Mouse (Mus musculus): ENCODE measurements around the gene Wnt10a. TPM values are rescaled to one million over a fixed set of nuclear protein-coding genes. Genes with fewer than 3 reads are reported as not detected.

Wnt10a gene
- polyA plus RNA-seq, 1 experiment from 2014 or later: not detected

DNA sequence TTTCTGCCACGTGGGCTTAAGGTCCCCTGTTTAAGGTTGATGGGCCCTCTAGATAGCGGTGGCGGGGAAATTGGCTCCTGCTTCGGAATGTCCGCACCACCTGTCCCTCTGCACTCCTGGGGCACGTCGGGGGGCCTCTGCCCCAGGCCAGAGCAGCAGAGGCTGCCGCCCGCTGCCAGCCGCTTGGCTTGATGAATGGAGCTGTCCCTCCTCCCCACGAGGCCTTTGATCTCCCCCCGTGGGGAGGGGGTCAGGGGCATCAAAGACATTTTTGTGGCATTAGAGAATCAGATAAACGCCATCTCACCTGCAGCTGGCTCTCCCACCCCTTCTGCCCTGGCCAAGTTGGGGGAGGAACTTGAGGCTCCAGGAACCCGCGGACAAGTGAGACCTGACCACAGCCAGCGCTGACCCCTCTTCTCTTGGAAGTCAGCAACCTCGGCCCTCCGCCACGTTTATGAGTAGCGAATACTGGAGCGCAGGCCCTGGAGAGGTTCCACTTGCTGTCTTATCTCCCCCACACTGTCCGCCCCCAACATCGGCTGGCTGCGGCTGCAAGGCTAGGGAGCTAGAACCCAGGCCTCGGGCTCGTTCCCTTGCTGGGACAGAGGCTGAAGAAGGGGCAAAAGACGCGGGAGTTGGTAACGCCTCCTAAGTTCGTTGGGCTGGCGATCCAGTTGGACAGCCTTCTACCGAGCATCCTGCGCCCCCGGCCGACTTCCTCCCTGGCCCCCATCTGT is 20.4 kb upstream of the Wnt10a start:
- Histone ChIP-seq H3K27me3 (replicated peaks) (peaks cover 96% of the 10 kb centered on the region), H3K4me2 (peak overlapping the region; percentile 90), H3K9me3 (no peaks in the 10 kb centered on the region), H3K36me3 (no peaks in the 10 kb centered on the region), H3K4me3 (peak overlapping the region; percentile 58), H3K27ac (replicated peaks) (no peak overlapping the region), H3K9ac (peak overlapping the region; percentile 77), H3K4me1 (peaks cover 44% of the 10 kb centered on the region)
- no peak for ATAC-seq (ENCODE audit: extremely low read depth, insufficient number of reproducible peaks, low FRiP score, low TSS enrichment)
- WGBS: 1% methylated on average over 35 of the region's 35 CpGs

DNA sequence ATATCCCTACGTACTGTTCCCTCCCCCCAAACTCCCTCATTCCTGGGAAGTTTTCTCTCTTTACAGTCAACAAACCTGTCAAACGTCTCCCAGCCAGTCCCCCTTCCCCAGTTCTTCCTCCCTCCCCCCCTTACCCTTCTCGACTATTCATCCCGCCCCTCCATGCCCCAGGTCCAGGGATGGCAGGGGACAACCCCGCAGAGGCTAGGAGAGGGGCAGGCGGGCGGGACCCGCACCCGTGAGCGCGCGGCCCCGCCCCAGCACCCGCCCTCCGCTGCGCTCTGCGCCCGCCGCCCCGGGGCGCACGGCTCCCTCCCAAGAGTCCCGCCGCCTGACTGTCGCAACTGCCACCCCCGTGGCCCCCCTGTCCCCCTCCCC is 19.9 kb upstream of the Wnt10a start:
- peak overlapping the region; percentile 58 for H3K4me3 ChIP-seq
- H3K27me3 ChIP-seq (replicated peaks): peaks cover 97% of the 10 kb centered on the region
- H3K36me3 ChIP-seq: no peaks in the 10 kb centered on the region
- 3% methylated on average over 5 of the region's 26 CpGs for WGBS
- ATAC-seq (ENCODE audit: extremely low read depth, insufficient number of reproducible peaks, low FRiP score, low TSS enrichment): no peak
- H3K27ac ChIP-seq (replicated peaks): no peak overlapping the region
- peak overlapping the region; percentile 90 for H3K4me2 ChIP-seq
- H3K4me1 ChIP-seq: peaks cover 47% of the 10 kb centered on the region
- peak overlapping the region; percentile 77 for H3K9ac ChIP-seq
- H3K9me3 ChIP-seq: no peaks in the 10 kb centered on the region

DNA sequence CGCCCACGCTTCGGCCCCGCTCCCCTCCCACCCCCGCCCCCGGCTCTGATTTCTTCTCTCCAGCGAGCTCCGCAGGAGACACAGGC is 19.6 kb upstream of the Wnt10a start, which contains the start of gene Wnt6:
Gene Wnt6, plus strand, starts transcription at position 48 of the 86 bp plus-strand sequence.
- peak within 1 kb of the TSS; percentile 58 for H3K4me3 ChIP-seq
- peaks cover 97% of the 10 kb centered on the region for H3K27me3 ChIP-seq (replicated peaks)
- no peak for ATAC-seq (ENCODE audit: extremely low read depth, insufficient number of reproducible peaks, low FRiP score, low TSS enrichment)
- H3K9ac ChIP-seq: peak within 1 kb of the TSS; percentile 77
- WGBS: 0% methylated on average over 3 of the region's 8 CpGs
- no peaks in the 10 kb centered on the region for H3K9me3 ChIP-seq
- H3K4me2 ChIP-seq: peak within 1 kb of the TSS; percentile 90
- no peaks in the 10 kb centered on the region for H3K36me3 ChIP-seq
- no peak within 1 kb of the TSS for H3K27ac ChIP-seq (replicated peaks)
- peaks cover 47% of the 10 kb centered on the region for H3K4me1 ChIP-seq

DNA sequence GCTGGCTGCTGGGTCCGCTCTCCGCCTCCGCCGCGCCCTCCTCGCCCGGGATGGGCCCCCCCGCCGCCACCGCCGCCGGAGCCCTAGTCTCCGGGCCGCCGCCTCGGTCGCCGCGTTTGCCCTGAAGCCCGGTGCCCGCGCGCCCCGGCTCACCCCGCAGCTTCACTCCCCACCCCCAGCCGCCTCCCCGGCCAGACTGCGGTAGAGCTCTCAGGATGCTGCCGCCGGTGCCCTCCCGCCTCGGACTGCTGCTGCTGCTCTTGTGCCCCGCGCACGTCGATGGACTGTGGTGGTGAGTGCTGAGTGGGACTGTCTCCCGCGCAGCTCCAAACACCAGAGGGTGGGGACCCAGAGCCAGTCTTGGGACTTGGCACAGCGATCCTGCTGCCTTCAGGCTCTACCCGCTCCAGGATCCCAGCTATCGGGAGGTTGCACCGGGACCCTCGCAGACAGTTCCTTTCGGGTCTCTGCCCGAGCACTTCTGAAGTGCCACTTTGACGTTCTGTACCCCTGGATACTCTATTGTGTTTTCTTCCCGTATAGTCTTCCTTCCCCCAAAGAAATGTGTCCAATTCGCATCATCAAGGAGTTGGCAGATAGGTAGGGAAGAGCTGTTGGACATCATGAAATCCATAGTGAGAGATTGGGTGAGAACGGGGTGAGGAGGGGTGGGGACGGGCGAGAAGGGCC is 19.2 kb upstream of the Wnt10a start:
- ATAC-seq (ENCODE audit: extremely low read depth, insufficient number of reproducible peaks, low FRiP score, low TSS enrichment): no peak
- WGBS: under 1% methylated on average over 50 of the region's 51 CpGs
- peak overlapping the region; percentile 58 for H3K4me3 ChIP-seq

DNA sequence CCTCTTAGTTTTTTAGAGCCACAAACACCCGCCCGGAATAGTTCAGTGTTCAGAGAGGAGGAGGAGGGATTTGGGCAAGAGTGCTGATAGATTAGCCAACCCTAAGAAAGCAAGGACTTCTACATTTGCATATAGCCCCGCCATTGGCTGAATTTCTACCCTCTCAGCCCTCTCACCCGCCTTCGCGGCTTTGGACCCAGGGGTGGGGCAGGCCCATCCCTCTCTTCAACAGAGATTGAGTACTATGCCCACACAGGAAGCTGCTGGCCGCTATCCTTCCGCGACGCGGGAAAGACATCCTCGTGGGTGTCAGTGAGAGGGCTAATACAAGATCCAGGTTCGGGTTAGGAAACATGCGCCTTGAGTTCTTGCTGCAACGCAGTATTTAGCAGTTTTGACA is 18.2 kb upstream of the Wnt10a start:
- peak; percentile 53; the same call in 1 of the 2 replicates for ATAC-seq (ENCODE audit: extremely low read depth, insufficient number of reproducible peaks, low FRiP score, low TSS enrichment)
- H3K27ac ChIP-seq (replicated peaks): no peak overlapping the region
- peaks cover 47% of the 10 kb centered on the region for H3K4me1 ChIP-seq
- no peaks in the 10 kb centered on the region for H3K36me3 ChIP-seq
- H3K9me3 ChIP-seq: no peaks in the 10 kb centered on the region
- peaks cover 97% of the 10 kb centered on the region for H3K27me3 ChIP-seq (replicated peaks)
- no peak overlapping the region for H3K9ac ChIP-seq
- H3K4me2 ChIP-seq: peak overlapping the region; percentile 90
- peak overlapping the region; percentile 58 for H3K4me3 ChIP-seq
- WGBS: under 1% methylated on average over 15 of the region's 15 CpGs

More for the DNA sequence above, 19.2 kb upstream of the Wnt10a start:
- Histone ChIP-seq H3K9me3 (no peaks in the 10 kb centered on the region), H3K36me3 (no peaks in the 10 kb centered on the region), H3K4me1 (peaks cover 47% of the 10 kb centered on the region), H3K27me3 (replicated peaks) (peaks cover 97% of the 10 kb centered on the region), H3K27ac (replicated peaks) (no peak overlapping the region), H3K9ac (peak overlapping the region; percentile 77), H3K4me2 (peak overlapping the region; percentile 90)

DNA sequence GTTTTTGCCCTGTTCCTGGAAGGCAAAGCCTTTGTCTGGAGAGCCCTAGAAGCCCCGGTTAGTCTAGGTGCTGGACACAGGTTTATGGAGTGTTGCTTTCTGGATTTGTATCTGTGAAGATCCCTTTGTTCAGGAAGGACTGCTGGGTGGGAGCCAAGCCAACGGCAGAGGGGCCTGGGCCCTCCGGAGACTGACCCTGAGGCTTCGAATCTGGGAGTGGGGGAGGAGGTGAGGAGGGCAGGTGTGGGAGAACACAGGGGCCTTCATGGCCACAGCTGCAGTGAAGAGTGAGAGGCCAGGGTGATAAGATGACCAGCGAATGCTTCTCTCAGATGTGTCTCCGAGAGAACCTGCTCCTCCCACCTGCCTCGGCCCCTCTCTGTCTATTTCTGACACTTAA is 17.3 kb upstream of the Wnt10a start:
- no peak overlapping the region for H3K4me3 ChIP-seq
- H3K4me1 ChIP-seq: peaks cover 47% of the 10 kb centered on the region
- H3K27me3 ChIP-seq (replicated peaks): peaks cover 97% of the 10 kb centered on the region
- H3K27ac ChIP-seq (replicated peaks): no peak overlapping the region
- H3K4me2 ChIP-seq: no peak overlapping the region
- no peak overlapping the region for H3K9ac ChIP-seq
- no peaks in the 10 kb centered on the region for H3K9me3 ChIP-seq
- 16% methylated on average over 7 of the region's 7 CpGs for WGBS
- no peak for ATAC-seq (ENCODE audit: extremely low read depth, insufficient number of reproducible peaks, low FRiP score, low TSS enrichment)
- H3K36me3 ChIP-seq: no peaks in the 10 kb centered on the region

DNA sequence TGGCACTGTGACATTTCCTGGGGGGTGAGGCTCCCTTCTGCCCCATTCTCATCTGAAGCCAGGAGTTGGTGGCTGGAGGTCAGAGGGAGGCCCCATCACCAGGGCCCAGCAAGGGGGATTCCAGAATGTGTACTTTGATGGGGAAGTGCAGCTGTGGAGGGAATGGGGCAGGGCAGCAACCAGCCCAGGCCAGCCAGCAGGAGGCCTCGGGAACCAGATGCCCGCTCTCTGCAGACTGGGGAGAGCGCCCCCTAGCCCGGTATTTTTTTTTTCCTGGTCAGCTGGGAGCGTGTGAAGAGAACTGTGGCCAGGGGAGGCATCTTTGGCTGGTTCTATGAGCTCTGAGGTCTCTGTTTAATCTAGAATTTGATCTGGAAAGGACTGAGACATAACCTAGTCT is 15.5 kb upstream of the Wnt10a start:
- peaks cover 37% of the 10 kb centered on the region for H3K4me1 ChIP-seq
- no peak overlapping the region for H3K9ac ChIP-seq
- H3K4me2 ChIP-seq: no peak overlapping the region
- H3K9me3 ChIP-seq: no peaks in the 10 kb centered on the region
- H3K36me3 ChIP-seq: no peaks in the 10 kb centered on the region
- no peak overlapping the region for H3K27ac ChIP-seq (replicated peaks)
- WGBS: 14% methylated on average over 5 of the region's 5 CpGs
- no peak for ATAC-seq (ENCODE audit: extremely low read depth, insufficient number of reproducible peaks, low FRiP score, low TSS enrichment)
- no peak overlapping the region for H3K4me3 ChIP-seq
- H3K27me3 ChIP-seq (replicated peaks): peaks cover 93% of the 10 kb centered on the region

DNA sequence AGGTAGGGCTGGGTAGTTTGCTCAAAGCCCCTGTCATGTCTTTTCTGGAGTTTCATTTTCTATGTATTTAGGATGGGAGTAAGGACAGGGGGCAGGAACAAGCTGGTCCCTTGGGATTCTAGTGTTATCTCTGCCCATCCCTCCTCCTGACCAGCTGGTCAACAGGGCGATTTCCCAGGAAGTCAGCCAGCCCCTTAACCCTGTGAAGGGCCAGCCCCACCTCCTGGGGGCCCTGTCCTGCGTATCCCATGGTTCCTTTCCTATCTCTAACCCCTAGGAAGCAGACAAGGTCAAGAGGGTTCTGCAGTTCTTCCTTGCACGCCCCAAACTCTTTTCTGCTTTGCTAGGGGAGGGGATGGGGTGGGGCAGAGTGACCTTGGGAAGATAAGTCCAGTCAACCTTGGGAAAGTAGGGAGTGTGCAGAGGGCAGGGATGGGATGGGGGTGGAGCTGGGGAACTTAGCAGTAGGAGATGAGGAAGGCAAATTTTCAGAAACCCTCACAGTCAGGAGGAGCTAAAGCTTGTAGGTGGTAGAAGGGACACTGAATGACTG is 12.3 kb upstream of the Wnt10a start:
- Histone ChIP-seq H3K36me3 (no peaks in the 10 kb centered on the region), H3K4me3 (no peak overlapping the region), H3K27me3 (replicated peaks) (peaks cover 96% of the 10 kb centered on the region), H3K9ac (no peak overlapping the region), H3K27ac (replicated peaks) (no peak overlapping the region), H3K4me1 (peaks cover 23% of the 10 kb centered on the region), H3K9me3 (no peaks in the 10 kb centered on the region), H3K4me2 (no peak overlapping the region)
- WGBS: 8% methylated on average over 3 of the region's 3 CpGs
- no peak for ATAC-seq (ENCODE audit: extremely low read depth, insufficient number of reproducible peaks, low FRiP score, low TSS enrichment)

DNA sequence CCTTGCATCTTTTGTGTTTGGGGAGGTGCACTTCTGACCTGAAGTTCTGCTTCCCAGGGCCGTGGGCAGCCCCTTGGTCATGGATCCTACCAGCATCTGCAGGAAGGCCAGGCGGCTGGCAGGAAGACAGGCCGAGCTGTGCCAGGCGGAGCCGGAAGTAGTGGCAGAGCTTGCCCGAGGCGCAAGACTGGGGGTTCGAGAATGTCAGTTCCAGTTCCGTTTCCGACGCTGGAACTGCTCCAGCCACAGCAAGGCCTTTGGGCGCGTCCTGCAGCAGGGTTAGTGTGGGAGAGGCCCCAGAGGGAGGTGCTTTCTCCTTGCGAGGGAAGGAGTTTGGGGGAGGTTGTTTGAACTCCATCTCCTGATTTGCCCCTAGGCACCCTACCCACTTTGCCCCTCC is 9.3 kb upstream of the Wnt10a start:
- WGBS: 19% methylated on average over 14 of the region's 14 CpGs
- no peak overlapping the region for H3K9ac ChIP-seq
- H3K36me3 ChIP-seq: no peaks in the 10 kb centered on the region
- H3K9me3 ChIP-seq: 0 out of 2 replicates have a peak, but pooled peaks cover 5% of the 10 kb centered on the region
- peaks cover 20% of the 10 kb centered on the region for H3K4me1 ChIP-seq
- H3K27me3 ChIP-seq (replicated peaks): peaks cover 95% of the 10 kb centered on the region
- H3K4me3 ChIP-seq: peak overlapping the region; percentile 4; the same call in 1 of the 2 replicates
- no peak overlapping the region for H3K27ac ChIP-seq (replicated peaks)
- H3K4me2 ChIP-seq: no peak overlapping the region
- ATAC-seq (ENCODE audit: extremely low read depth, insufficient number of reproducible peaks, low FRiP score, low TSS enrichment): no peak

DNA sequence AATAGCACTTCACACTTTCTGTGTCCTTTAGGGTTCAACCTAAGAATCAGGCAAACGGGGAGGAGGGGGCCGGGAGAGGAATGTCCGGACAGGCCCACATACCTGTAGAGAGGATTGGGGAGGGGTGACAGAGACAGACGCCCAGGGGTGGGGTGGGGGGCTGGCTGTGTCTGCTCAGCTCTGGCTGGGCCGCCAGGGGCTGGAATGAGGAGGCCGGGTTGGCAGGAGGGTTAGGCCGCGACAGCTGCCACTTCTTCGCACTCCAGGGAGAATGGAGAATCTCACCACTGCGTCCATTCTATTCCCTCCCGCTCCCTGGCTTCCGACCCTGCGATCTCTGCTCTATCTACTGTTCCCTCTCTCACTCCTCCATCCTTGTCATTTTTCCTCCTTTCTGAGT is 7.8 kb upstream of the Wnt10a start:
- H3K9ac ChIP-seq: peak overlapping the region; percentile 25; the same call in 1 of the 2 replicates
- 6% methylated on average over 13 of the region's 13 CpGs for WGBS
- H3K36me3 ChIP-seq: no peaks in the 10 kb centered on the region
- H3K4me1 ChIP-seq: peaks cover 20% of the 10 kb centered on the region
- peak overlapping the region; percentile 55 for H3K4me3 ChIP-seq
- ATAC-seq (ENCODE audit: extremely low read depth, insufficient number of reproducible peaks, low FRiP score, low TSS enrichment): no peak
- H3K9me3 ChIP-seq: 0 out of 2 replicates have a peak, but pooled peaks cover 5% of the 10 kb centered on the region
- H3K27me3 ChIP-seq (replicated peaks): peaks cover 95% of the 10 kb centered on the region
- peak overlapping the region; percentile 89 for H3K4me2 ChIP-seq
- H3K27ac ChIP-seq (replicated peaks): no peak overlapping the region

DNA sequence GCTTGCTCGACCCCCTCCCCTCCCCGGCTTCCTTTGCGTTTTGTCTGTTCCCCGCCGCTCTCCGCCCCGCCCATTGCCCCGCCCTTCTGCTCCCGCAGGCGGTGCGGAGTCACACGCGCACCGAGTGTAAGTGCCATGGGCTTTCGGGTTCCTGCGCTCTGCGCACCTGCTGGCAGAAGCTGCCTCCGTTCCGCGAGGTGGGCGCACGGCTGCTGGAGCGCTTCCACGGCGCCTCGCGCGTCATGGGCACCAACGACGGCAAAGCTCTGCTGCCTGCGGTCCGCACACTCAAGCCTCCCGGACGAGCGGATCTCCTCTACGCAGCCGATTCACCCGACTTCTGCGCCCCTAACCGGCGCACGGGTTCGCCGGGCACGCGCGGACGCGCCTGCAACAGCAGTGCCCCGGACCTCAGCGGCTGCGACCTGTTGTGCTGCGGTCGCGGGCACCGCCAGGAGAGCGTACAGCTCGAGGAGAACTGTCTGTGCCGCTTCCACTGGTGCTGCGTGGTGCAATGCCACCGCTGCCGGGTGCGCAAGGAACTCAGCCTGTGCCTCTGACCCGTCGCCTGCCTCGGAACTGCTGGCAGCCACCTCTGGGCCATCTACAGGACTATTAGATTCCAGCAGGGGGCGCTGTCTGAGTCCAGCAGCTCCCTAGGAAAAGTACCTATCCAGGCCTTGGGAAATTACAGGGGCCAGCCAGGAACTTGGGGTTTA is 7.1 kb upstream of the Wnt10a start:
- whole genome bisulfite sequencing: 2% methylated on average over 67 of the region's 67 CpGs
- no peak for ATAC-seq (ENCODE audit: extremely low read depth, insufficient number of reproducible peaks, low FRiP score, low TSS enrichment)

More for the DNA sequence above, 7.1 kb upstream of the Wnt10a start:
- Histone ChIP-seq H3K27ac (replicated peaks) (no peak overlapping the region), H3K4me1 (peaks cover 20% of the 10 kb centered on the region), H3K9ac (peak overlapping the region; percentile 25), H3K36me3 (no peaks in the 10 kb centered on the region), H3K4me2 (peak overlapping the region; percentile 89), H3K4me3 (peak overlapping the region; percentile 55), H3K27me3 (replicated peaks) (peaks cover 95% of the 10 kb centered on the region), H3K9me3 (0 out of 2 replicates have a peak, but pooled peaks cover 5% of the 10 kb centered on the region)

Measured in heart, embryonic 13.5 days (tissue).